Mouse (Mus musculus) forebrain, embryonic 16.5 days (tissue): ENCODE measurements around the gene Lmbr1. TPM values are rescaled to one million over a fixed set of nuclear protein-coding genes. Genes with fewer than 3 reads are reported as not detected.

Experiments
- ATAC-seq: fragments of 200-750 bp; cut with Nextera tagmentation; 2 replicates; pipeline ENCODE4 v1.8.0; 2017; ENCODE audit warnings: mild to moderate bottlenecking, moderate library complexity
- H3K27ac ChIP-seq: fragments of 300-500 bp; sonication (generic); 2 replicates; pipeline ENCODE4 v1.5.1; 2014; ENCODE audit warnings: low read length, control low read depth
- H3K27me3 ChIP-seq: fragments of 300-500 bp; sonication (generic); replicated peaks from 2 replicates; pipeline ENCODE4 v1.6.1; 2014; ENCODE audit warnings: low read length; ENCODE audit not compliant: control insufficient read depth, insufficient read depth
- H3K36me3 ChIP-seq: fragments of 300-500 bp; sonication (generic); 2 replicates; pipeline ENCODE4 v1.6.1; 2014; ENCODE audit not compliant: control insufficient read depth, insufficient read depth
- H3K4me1 ChIP-seq: fragments of 300-500 bp; sonication (generic); replicated peaks from 2 replicates; pipeline ENCODE4 v1.6.1; 2014; ENCODE audit warnings: low read length; ENCODE audit not compliant: control insufficient read depth, insufficient read depth
- H3K4me2 ChIP-seq: fragments of 300-500 bp; sonication (generic); 2 replicates; pipeline ENCODE4 v1.6.1; 2014; ENCODE audit warnings: mild to moderate bottlenecking, low read length, control low read depth
- H3K4me3 ChIP-seq: fragments of 300-500 bp; sonication (generic); replicated peaks from 2 replicates; pipeline ENCODE4 v1.5.1; 2014; ENCODE audit warnings: mild to moderate bottlenecking, low read length, control low read depth
- H3K9ac ChIP-seq: fragments of 300-500 bp; sonication (generic); replicated peaks from 2 replicates; pipeline ENCODE4 v1.6.1; 2014; ENCODE audit warnings: low read depth, low read length, control low read depth
- H3K9me3 ChIP-seq: fragments of 300-500 bp; sonication (generic); 2 replicates; pipeline ENCODE4 v1.6.1; 2016; ENCODE audit warnings: low read length; ENCODE audit not compliant: control insufficient read depth
- WGBS: fragments of 180-500 bp; shearing (Covaris S2); extraction: QIAGEN DNeasy Blood & Tissue Kit; methylation state at CpG from one replicate; pipeline ENCODE4 v1.1.7; 2014; 5-methylcytosine and 5-hydroxymethylcytosine counted together
- polyA plus RNA-seq: library from polyadenylated mRNA; unstranded; fragments of >200 nt; fragmentation: Nextera tagmentation; extraction: Ambion mirVana; gene quantifications from 2 replicates; pipeline ENCODE4 v1.2.1, GENCODE M21; 2015

Lmbr1 gene
- polyA plus RNA-seq, 1 experiment from 2014 or later = 31.5 TPM

GRCm38 (mm10) chr5:29217997-29218396 lies 160.2 kb downstream of the Lmbr1 start:
- no peak overlapping the region for H3K27ac ChIP-seq
- no peak overlapping the region for H3K4me2 ChIP-seq
- ATAC-seq = no peak
- no peaks in the 10 kb centered on the region for H3K27me3 ChIP-seq
- H3K9me3 ChIP-seq = no peaks in the 10 kb centered on the region
- no peaks in the 10 kb centered on the region for H3K36me3 ChIP-seq
- no peak overlapping the region for H3K4me3 ChIP-seq
- H3K9ac ChIP-seq = no peak overlapping the region
- H3K4me1 ChIP-seq = no peaks in the 10 kb centered on the region
- WGBS = 88% methylated on average over 3 of the region's 3 CpGs

- Histone ChIP-seq H3K4me2 (no peak overlapping the region), H3K4me1 (no peaks in the 10 kb centered on the region), H3K9me3 (no peaks in the 10 kb centered on the region), H3K9ac (no peak overlapping the region), H3K4me3 (no peak overlapping the region), H3K36me3 (no peaks in the 10 kb centered on the region), H3K27me3 (no peaks in the 10 kb centered on the region), H3K27ac (no peak overlapping the region)
- no peak for ATAC-seq
- 71% methylated on average over 4 of the region's 4 CpGs for WGBS
These were observed 166.1 kb downstream of the Lmbr1 start for GRCm38 (mm10) chr5:29211980-29212555.

- no peaks in the 10 kb centered on the region for H3K4me1 ChIP-seq
- 90% methylated on average over 5 of the region's 5 CpGs for WGBS
- no peak overlapping the region for H3K4me2 ChIP-seq
- H3K36me3 ChIP-seq = peaks cover 3% of the 10 kb centered on the region; the same call in 1 of the 2 replicates
- no peak for ATAC-seq
- H3K27me3 ChIP-seq = no peaks in the 10 kb centered on the region
- no peak overlapping the region for H3K4me3 ChIP-seq
- no peaks in the 10 kb centered on the region for H3K9me3 ChIP-seq
- H3K9ac ChIP-seq = no peak overlapping the region
- H3K27ac ChIP-seq = no peak overlapping the region
These were observed 172.5 kb downstream of the Lmbr1 start for GRCm38 (mm10) chr5:29205690-29206089.

GRCm38 (mm10) chr5:29199868-29200267 lies 178.3 kb downstream of the Lmbr1 start:
- no peak for ATAC-seq
- H3K4me2 ChIP-seq = no peak overlapping the region
- 95% methylated on average over 3 of the region's 3 CpGs for WGBS
- H3K27me3 ChIP-seq = no peaks in the 10 kb centered on the region
- no peak overlapping the region for H3K9ac ChIP-seq
- no peak overlapping the region for H3K27ac ChIP-seq
- H3K4me3 ChIP-seq = no peak overlapping the region
- no peaks in the 10 kb centered on the region for H3K36me3 ChIP-seq
- no peaks in the 10 kb centered on the region for H3K9me3 ChIP-seq
- H3K4me1 ChIP-seq = peaks cover 9% of the 10 kb centered on the region

- Histone ChIP-seq H3K9me3 (no peaks in the 10 kb centered on the region), H3K36me3 (no peaks in the 10 kb centered on the region), H3K27me3 (no peaks in the 10 kb centered on the region), H3K4me3 (no peak overlapping the region), H3K4me1 (peaks cover 9% of the 10 kb centered on the region), H3K27ac (no peak overlapping the region), H3K4me2 (no peak overlapping the region), H3K9ac (no peak overlapping the region)
- no peak for ATAC-seq
- WGBS = 43% methylated on average over 4 of the region's 4 CpGs
These were observed 179.2 kb downstream of the Lmbr1 start for GRCm38 (mm10) chr5:29198960-29199488.

- no peak overlapping the region for H3K4me3 ChIP-seq
- peaks cover 9% of the 10 kb centered on the region for H3K4me1 ChIP-seq
- H3K27me3 ChIP-seq = no peaks in the 10 kb centered on the region
- no peaks in the 10 kb centered on the region for H3K36me3 ChIP-seq
- no peak overlapping the region for H3K9ac ChIP-seq
- WGBS = 83% methylated on average over 4 of the region's 4 CpGs
- no peak overlapping the region for H3K27ac ChIP-seq
- no peak for ATAC-seq
- H3K4me2 ChIP-seq = no peak overlapping the region
- no peaks in the 10 kb centered on the region for H3K9me3 ChIP-seq
These were observed 181.0 kb downstream of the Lmbr1 start for GRCm38 (mm10) chr5:29197187-29197586.

GRCm38 (mm10) chr5:29196264-29196658 lies 181.9 kb downstream of the Lmbr1 start:
- peak overlapping the region; percentile 85 for H3K9ac ChIP-seq
- H3K4me1 ChIP-seq = peaks cover 9% of the 10 kb centered on the region
- no peaks in the 10 kb centered on the region for H3K9me3 ChIP-seq
- peak overlapping the region; percentile 49; the same call in 1 of the 2 replicates for H3K27ac ChIP-seq
- peak; percentile 29 for ATAC-seq
- H3K36me3 ChIP-seq = no peaks in the 10 kb centered on the region
- 6% methylated on average over 12 of the region's 12 CpGs for WGBS
- no peaks in the 10 kb centered on the region for H3K27me3 ChIP-seq
- H3K4me2 ChIP-seq = peak overlapping the region; percentile 85
- H3K4me3 ChIP-seq = peak overlapping the region; percentile 60

GRCm38 (mm10) chr5:29195570-29196263 lies 182.5 kb downstream of the Lmbr1 start, which contains the start of gene Rnf32:
Gene Rnf32 (plus strand): TSS chr5:29195992.
- Histone ChIP-seq H3K9me3 (no peaks in the 10 kb centered on the region), H3K27me3 (no peaks in the 10 kb centered on the region), H3K4me1 (peaks cover 9% of the 10 kb centered on the region), H3K27ac (peak within 1 kb of the TSS; percentile 87), H3K4me3 (peak within 1 kb of the TSS; percentile 60), H3K9ac (peak within 1 kb of the TSS; percentile 85), H3K36me3 (no peaks in the 10 kb centered on the region), H3K4me2 (peak within 1 kb of the TSS; percentile 85)
- 0% methylated on average over 57 of the region's 70 CpGs for WGBS
- peak; percentile 97 for ATAC-seq

- H3K36me3 ChIP-seq = no peaks in the 10 kb centered on the region
- WGBS = 2% methylated on average over 9 of the region's 9 CpGs
- peak overlapping the region; percentile 60 for H3K4me3 ChIP-seq
- H3K4me2 ChIP-seq = peak overlapping the region; percentile 85
- H3K27me3 ChIP-seq = no peaks in the 10 kb centered on the region
- H3K27ac ChIP-seq = peak overlapping the region; percentile 87
- H3K9me3 ChIP-seq = no peaks in the 10 kb centered on the region
- H3K9ac ChIP-seq = peak overlapping the region; percentile 85
- H3K4me1 ChIP-seq = peaks cover 9% of the 10 kb centered on the region
- ATAC-seq = no peak
These were observed 183.0 kb downstream of the Lmbr1 start for GRCm38 (mm10) chr5:29195231-29195569.
